Mouse (Mus musculus) T-cell, adult 2 months (primary cell): ENCODE data around the gene Amz2.

Experiments used
- DNase-seq: peaks from one replicate; pipeline ENCODE4 v3.0.0; 2022; ENCODE audit warnings: low spot score

Gene Amz2

DNA sequence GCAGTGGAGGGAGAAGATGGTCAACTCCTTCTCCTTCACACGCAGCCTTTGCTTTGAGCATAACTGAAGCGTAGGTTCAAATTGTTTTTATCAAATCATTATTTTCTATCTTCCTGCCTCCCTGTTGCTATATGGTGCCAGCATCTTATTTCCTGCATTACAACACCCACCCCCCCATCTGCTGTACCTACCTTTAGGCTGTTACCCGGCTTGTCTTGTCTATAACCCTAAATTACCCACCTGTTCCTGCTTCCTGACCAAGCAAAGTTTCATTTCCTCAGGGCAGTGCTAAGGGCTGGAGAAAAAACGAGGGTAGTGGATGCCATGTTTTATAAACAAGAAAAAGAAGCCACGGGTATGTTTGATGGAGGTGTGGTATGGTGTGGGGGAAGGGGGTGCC lies 4.5 kb upstream of the Amz2 start:
- DNase-seq = no peak

DNA sequence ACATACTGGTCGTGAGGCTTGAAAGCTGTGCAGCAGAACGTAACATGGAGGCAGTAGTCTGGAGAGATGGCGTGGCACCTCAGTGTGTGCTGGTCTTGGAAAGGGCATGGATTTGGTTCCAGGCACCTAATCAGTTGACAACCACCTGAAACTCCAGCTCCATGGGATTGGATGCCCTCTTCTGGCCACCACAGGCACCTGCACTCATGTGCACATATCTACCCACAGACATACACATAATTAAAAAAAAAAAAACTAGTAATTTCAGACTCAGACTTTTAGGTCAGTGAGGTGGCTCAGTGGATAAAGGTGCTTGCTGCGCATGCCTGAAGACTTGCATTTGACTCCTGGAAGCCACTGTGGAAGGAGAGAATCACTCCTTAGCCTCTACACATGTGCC lies 3.5 kb upstream of the Amz2 start:
- no peak for DNase-seq

DNA sequence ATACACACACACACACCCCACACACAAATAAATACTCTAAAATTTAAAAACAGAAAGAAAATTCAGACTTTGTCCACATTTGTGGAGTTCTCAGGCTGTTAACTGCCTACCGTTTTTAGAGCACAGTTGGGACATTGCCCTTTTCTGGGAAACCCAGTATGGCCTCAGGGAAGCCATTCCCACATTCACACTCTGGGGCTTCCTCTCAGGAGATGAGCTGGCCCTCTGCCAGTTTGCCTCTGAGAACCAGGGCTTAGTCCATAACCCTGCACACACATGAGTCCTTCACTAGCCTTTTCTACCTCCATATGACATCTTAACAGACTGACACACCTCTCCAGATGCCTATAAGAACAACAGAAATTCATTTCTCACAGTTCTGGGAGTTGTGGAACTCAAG lies 2.5 kb upstream of the Amz2 start:
- no peak for DNase-seq

DNA sequence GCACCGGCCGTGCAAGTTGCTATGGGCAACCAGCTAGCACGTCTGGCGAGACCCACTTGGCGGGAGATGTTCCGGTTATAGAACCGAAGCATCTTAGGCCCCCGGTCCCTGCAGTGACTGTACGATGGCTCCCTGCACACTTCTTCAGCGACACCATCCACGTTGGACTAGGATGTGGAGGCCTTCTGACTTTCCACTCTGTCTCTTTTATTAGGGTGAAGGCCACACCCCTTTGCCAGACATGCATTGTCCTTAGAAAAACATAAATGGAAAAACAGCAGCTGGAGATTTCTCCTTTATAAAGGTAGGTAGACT lies 483 bp downstream of the Amz2 start:
- DNase-seq = no peak

DNA sequence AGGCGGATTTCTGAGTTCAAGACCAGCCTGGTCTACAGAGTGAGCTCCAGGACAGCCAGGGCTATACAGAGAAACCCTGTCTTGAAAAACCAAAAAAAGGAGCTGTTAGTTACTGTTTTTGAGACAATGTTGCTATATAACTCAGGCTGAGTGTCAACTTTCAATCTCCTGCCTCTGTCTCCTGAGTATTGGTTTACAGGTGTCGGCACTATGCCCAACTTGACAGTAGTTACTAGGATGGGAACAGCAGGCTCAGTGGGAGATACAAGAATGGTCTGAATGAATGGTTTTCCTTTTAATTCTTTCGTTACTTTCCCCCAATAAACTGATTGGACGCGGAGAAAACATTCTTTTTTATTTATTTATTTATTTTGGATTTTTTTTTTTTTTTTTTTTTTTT lies 1.6 kb downstream of the Amz2 start:
- DNase-seq = no peak

- no peak for DNase-seq
Observed at GRCm38 (mm10) chr11:109434233-109434798, 8.6 kb downstream of the Amz2 start.

DNA sequence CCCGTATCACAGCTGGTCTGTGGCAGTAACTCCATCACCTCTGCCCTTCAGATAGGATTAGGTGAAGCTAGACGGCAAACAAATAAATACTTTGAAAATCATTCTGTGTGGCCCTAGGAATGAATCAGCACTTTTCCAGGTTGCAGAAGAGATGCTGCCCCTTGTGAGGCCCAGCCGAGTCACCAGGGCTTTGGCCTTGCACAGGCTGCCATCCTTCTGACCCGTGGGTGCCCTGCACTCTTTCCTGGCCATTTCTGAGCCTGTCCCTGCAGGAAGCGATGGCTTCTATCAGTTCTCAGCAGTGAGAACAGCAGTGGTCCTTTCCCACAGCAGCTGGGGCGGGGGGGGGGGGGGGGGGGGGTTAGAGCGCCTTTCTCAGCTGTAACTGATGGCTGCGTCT lies 11.1 kb downstream of the Amz2 start:
- no peak for DNase-seq

GRCm38 (mm10) chr11:109439209-109439608 lies 13.5 kb downstream of the Amz2 start:
- DNase-seq = no peak

DNA sequence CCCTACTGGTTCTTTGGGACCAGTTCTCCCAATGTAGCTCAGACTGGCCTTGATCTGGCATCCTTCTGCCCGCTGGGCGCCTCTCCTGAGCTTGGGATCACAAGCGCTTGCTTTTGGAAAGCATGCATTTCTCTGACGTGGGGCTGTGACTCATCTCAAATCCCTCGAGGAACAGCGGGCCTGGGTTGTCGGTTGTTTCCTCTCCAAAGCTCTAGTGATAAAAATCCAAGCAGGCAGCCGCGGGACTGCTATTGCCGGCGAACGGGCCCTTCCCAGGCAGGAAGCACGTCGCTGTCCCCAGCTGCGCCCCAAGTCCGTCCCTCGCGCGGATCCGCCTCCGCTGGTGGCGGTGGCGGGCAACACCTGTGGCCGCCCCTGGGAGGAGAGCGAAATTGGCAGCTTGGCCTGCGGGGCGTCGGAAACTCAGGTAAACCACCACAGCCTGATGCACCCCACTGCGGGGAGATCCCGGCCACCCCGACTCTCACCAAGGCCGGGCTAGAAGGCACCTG lies 14.1 kb downstream of the Amz2 start:
- peak; percentile 89 for DNase-seq

DNA sequence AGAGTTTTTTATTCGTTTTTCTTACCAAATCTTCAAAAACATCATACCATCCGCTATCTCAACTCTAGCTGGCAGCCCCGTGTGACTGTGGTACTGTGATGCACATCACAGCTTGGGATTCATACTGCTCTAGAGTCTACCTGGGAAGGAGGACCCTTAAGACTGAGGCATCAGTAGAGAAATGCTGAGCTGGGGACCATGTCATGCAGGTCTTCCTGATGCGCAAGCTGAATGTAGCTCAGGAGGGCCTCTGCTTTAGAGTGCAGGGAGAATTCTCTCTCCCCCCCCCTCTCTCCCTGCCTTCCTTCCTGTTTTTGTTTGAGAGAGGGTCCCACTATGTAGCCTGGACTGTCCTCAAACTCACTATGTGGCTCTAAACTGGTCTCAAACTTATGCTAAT lies 14.9 kb downstream of the Amz2 start:
- no peak for DNase-seq

DNA sequence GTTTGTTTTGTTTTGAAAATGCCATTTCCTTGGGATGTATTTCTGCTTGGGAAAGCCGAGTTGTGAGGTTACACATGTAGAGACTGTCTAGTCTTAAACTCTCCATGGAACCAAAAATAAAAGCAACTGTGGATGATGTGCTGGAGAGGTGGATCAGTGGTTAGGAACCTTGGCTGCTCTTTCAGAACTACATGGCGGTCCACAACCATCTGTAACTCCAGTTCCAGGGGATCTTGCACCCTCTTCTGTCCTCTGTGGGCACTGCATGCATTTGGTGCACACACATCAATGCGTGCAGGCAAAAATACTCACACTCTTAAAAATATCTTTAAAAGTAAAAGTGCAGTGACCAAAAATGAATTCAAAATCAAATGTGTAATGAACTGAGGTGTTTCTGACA lies 15.4 kb downstream of the Amz2 start:
- peak; percentile 67 for DNase-seq

DNA sequence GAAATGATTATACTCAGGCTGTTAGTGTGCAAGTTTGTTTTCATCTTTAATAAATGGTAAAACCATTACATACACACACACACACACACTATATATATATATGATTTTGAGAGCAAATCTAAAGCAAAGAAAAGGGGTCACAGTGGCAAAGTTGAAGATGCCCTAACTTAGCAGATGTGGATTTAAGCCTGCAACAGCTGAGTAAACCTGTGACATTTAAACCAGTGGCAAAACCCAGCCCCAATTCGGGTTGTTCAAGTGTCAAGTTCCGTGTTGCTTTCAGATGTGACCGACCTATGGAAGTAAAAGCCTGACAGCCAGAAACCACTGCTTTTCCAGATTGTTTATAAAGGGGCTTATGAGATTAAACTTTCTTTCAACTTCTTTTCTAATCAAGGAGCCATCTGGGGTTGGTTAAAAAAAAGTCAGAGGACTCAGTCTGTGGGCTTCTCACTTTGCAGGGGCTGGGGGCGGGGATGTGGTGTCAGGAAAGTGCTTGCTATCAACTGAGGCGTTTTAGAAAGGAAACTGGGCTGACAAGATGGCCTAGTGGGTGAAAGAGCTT lies 16.5 kb downstream of the Amz2 start:
- DNase-seq = no peak

GRCm38 (mm10) chr11:109443468-109444263 lies 17.9 kb downstream of the Amz2 start:
- DNase-seq = no peak

GRCm38 (mm10) chr11:109444600-109444999 lies 18.9 kb downstream of the Amz2 start:
- no peak for DNase-seq

- peak; percentile 60 for DNase-seq
Observed at GRCm38 (mm10) chr11:109445438-109446035, 19.8 kb downstream of the Amz2 start.

DNA sequence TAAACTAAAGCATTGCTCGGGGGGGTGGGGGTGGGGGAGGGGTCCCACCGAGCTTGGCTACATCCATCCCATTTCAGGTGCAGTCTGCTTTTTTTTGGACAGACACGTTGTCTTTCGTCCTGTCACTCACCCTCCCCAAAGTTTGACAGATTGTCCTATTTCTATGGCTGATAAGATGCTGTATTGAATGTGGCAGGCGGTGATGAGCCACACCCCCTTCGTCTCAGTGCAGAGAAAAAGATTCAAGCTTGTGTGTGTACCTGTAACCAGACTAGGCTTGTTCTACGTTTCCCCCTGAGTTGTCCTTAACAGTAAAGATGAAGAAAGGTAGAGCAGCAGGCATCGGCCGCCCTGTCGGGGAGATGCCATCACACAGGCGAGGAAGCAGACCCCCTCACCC lies 25.4 kb downstream of the Amz2 start:
- DNase-seq = no peak

DNA sequence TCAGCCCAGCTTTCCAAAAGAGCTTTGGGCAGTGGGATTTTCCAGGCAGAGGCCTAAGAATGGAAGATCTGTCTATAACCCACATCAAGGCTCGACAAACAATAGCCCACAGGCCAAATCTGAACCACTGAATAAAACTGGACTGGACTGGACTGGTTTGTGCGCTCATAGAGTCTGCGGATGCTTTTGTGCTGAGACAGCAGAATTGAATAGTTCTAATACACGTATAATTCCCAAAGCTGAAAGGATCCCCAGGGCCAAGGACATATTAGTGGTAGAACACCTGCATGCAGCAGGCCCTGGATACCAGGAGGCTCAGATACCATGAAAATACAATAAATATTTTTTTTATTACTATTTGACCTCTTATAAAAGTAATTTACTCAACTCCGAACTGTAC lies 30.5 kb downstream of the Amz2 start:
- no peak for DNase-seq

DNA sequence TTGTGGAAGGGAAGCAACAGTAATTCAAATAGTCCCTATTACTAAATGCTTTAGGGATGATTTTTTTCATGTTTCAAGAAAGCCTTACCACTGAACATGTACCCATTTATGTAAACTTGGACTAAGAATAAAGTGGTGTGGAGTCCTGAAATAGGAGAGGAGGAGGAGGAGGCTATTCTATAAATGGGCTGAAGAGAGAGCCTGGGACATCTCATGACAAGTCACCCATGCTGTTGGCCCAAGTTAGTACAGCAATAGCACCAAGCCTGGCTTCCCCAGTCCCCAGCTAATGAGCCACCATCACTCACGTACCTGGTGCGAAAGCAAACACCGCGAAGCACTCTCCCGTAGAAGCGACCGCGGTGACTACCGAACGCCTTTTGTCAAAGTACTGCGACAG lies 32.4 kb downstream of the Amz2 start:
- DNase-seq = no peak

GRCm38 (mm10) chr11:109460586-109460985 lies 34.8 kb downstream of the Amz2 start:
- DNase-seq = no peak

- no peak for DNase-seq
Observed at GRCm38 (mm10) chr11:109465068-109465467, 39.3 kb downstream of the Amz2 start.

GRCm38 (mm10) chr11:109466987-109467386 lies 41.2 kb downstream of the Amz2 start:
- DNase-seq = no peak

DNA sequence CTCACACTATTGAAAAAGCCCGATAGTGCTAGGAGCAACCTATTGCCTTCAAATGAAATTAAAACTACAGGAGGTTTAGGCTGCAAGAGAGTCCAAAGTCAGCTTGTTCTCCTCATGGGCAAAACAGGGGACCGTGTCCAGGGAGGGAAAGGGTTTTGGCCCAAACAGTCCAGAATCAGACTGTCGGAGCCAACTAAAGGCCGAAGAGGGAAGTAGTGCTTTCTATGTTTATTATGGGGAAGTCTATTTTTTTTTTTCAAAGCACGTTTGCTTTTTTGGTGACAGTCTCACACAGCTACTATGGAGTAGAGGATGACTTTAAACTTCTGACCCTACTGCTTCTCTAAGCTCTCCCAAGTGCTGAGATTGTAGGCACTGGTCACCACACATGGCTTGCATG lies 42.4 kb downstream of the Amz2 start:
- DNase-seq = no peak

DNA sequence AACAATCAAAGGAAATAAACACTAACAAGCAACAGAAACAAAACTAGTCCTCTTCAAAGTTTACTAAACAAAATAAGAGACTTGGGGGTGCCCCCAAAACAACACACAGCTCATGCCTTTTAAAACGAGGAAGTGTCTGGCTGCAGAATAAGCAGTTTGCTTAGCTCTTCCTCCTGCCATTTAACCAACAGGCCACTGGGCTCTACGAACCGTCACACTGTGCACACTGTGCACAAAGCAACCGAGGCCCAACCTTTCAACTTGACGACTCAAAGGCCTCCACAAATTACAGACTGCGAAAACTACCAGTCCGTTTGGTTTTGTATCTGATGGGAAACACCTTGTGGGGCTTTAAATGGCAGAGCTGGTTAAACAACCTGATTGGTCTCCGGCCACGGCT lies 44.4 kb downstream of the Amz2 start:
- peak; percentile 28 for DNase-seq
